9 mouse cellular contexts compared by ENCODE assay signal in genomic region chr11:104171281-104171781, GRCm38 (mm10). TPM values are rescaled to one million over a fixed set of nuclear protein-coding genes. Genes with fewer than 3 reads are reported as not detected.
DNase-seq lines count a peak whose midpoint lies in the region; ATAC-seq and TF ChIP-seq lines count a peak whose summit lies in the region.
"Had no signal": no experiment of that assay in that cellular context is flagged by ENCODE, and none has a peak within 500 bp of the region (broad histone marks: within the 10 kb centered on the region; RNA-seq: fewer than 3 reads in every experiment).

No protein-coding gene starts in this region.

- DNase-seq in A20 (ENCODE audit: low read depth, low spot score) = peak; percentile 58
- DNase-seq in Patski (ENCODE audit: low read depth, low spot score) = no peak
- peak; percentile 89 to 90 for DNase-seq in cerebellum, postnatal 25 days
- DNase-seq in gastrocnemius, postnatal 10 days = peak; percentile 67
- DNase-seq in layer of hippocampus, adult 18-20 months (ENCODE audit: low spot score in 2 of 2) = peak; percentile 72 to 86
- peak; percentile 70 for DNase-seq in lung, postnatal 10 days
- DNase-seq in retina, embryonic 14.5 days (ENCODE audit: low spot score) = peak; percentile 84
- peak; percentile 38 for DNase-seq in urinary bladder, adult 2 months (ENCODE audit: low spot score)

- POLR2A ChIA-PET in Patski (lab: Charles Lee) = interaction anchor here (1.0 kb wide), 1 partner anchor 13 kb away, joined by 10 read pairs; no protein-coding TSS in a partner anchor

- peak; percentile 5 for ATAC-seq in Patski

- H3K27me3 ChIP-seq in Patski = peaks cover 35% of the 10 kb centered on the region

- CTCF ChIA-PET in Patski (lab: Charles Lee) = interaction anchor here (0.9 to 2.7 kb wide), 8 partner anchors 8 to 184 kb away, joined by 3 to 20 read pairs (median 5); no protein-coding TSS in a partner anchor

- in situ Hi-C loops in Patski (cut with MboI; ENCODE audit: low pct_unique_long_range_greater_than_20kb) = loop anchor here (5.0 kb wide), 1 partner anchor 179 kb away; no protein-coding TSS in a partner anchor

- peak; percentile 85 for TF ChIP-seq CTCF in Patski (IDR thresholded peaks at IDR 0.05)

RNA-seq across cellular contexts. Expression of gene Sppl2c, which starts 14.8 kb away (rescaled TPM):
- polyA plus RNA-seq in Patski (2021) = not detected
- total RNA-seq in gastrocnemius, postnatal 10 days (2021) = not detected
- not detected for total RNA-seq in layer of hippocampus, adult 18-20 months (2021)
- polyA plus RNA-seq in urinary bladder, adult 2 months (2012; rRNA removed) = not detected in 2 replicates
- polyA plus RNA-seq: heart, embryonic 15.5 days had no signal

RNA-seq across cellular contexts. Expression of gene Crhr1, which starts 38.7 kb away (rescaled TPM):
- not detected for polyA plus RNA-seq in Patski (2021)
- under 1 TPM in 1 of 2 experiments, not detected in 1; 0.12 TPM for total RNA-seq in gastrocnemius, postnatal 10 days (2021)
- 1 to 10 TPM; 8.8 to 9.3 TPM for total RNA-seq in layer of hippocampus, adult 18-20 months (2021)
- 0.04 and 0.08 TPM in 2 replicates for polyA plus RNA-seq in urinary bladder, adult 2 months (2012; rRNA removed)
- polyA plus RNA-seq: heart, embryonic 15.5 days had no signal

RNA-seq across cellular contexts. Expression of gene Mapt, which starts 59.9 kb away (rescaled TPM):
- polyA plus RNA-seq in Patski (2021) = 27.2 TPM
- 10 to 100 TPM; 54.8 to 62.2 TPM for total RNA-seq in gastrocnemius, postnatal 10 days (2021)
- 100 to 1,000 TPM; 329 to 337 TPM for total RNA-seq in layer of hippocampus, adult 18-20 months (2021)
- 1.5 and 2.7 TPM in 2 replicates for polyA plus RNA-seq in urinary bladder, adult 2 months (2012; rRNA removed)

Comparison
In these comparisons a context has a peak if more than half of its experiments do, and no peak if none do; other contexts are left out.
1. RNA of gene Crhr1, which starts 38.7 kb away (total RNA-seq): 8.8 to 9.3 TPM in layer of hippocampus, adult 18-20 months; 0.12 TPM in gastrocnemius, postnatal 10 days; every median in the first group is over 4 times any median in the second.
2. RNA of gene Mapt, which starts 59.9 kb away (total RNA-seq): 329 to 337 TPM in layer of hippocampus, adult 18-20 months; 54.8 to 62.2 TPM in gastrocnemius, postnatal 10 days; every median in the first group is over 4 times any median in the second.